Mouse (Mus musculus) cerebellum, adult (tissue): ENCODE measurements around the gene Cab39.
A peak's percentile ranks its signal among the peaks of the same experiment; 100 is the strongest.
"Not testable (repeated sequence)": the region's sequence is repeated elsewhere in the genome, so short reads cannot be mapped to it uniquely, and the experiment has no call there.

Experiments used
- ATAC-seq: cut with Nextera tagmentation; 2 replicates; pipeline ENCODE4 v1.9.2; 2017; ENCODE audit warnings: mild to moderate bottlenecking, moderate library complexity, mixed read lengths; ENCODE audit not compliant: insufficient number of reproducible peaks, low FRiP score, low TSS enrichment

Gene Cab39

DNA sequence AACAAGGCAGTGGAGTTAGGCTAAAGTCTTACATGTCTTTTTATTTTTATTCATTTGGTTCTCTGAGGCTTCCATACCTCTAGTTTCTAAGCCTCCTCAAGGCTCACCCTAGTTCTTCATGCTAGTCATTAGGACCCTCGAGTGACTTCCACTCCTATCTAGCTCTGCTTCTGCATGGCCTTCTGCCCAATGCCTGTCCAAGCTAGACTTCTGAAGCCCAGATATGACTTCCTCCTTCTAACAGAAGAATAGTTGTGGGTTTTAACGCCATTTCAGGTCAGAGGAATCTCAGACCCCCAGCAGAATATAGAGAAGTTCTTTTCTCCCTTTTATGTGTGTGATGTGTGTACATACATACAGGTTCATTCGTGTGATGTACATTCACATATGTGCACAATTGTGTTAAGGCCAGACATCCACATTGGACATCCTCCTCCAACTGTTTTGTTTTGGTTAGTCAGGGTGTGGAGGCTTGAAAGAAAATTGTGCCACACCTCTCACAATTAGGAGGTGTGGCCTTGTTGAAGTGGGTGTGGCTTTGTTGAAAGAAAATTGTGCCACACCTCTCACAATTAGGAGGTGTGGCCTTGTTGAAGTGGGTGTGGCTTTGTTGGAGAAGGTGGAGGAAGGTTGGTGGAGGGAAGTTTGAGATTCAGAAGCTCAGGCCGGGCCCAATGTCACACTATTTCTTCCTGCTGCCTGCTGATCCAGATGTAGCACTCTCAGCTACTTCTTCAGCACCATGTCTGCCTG is 13.6 kb upstream of the Cab39 start:
- ATAC-seq, result no peak

DNA sequence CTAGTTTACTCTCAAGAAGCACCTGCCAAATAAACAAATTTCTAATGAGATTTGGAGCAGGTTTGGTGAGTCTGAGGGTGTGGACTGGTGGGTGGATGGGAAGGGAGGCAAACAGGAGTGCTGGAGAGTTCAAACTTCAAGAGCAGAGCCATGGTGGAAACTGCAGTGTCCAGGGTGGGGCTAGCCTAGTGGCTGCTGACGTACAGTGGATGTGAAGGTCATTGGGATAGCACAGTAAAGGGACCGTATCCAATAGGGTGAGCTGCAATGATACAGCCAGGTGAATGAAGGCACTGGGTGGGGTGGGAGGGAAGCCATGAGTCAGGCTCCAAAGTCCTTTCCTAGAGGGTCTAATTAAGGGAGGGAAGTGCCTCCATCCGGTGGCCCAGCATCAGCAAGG is 2.7 kb upstream of the Cab39 start:
- ATAC-seq, result no peak

DNA sequence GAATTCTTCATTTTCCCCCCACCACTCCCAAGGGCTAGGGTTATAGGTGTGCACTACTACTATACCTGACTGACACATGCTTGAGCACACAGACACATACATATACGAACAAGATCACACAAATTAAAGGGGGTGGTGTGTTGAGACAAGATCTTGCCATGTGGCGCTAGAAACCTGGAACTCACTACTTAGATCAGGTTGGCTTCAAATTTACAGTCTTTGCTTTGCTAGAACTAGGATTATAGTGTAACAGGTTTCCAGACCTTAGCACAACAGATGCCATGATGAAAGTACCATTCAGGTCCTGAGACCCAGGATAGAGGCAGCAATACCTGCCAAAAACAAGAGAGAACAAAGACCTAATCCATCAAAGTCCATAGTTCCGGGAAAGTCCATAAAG is 1.8 kb upstream of the Cab39 start:
- no peak for ATAC-seq

DNA sequence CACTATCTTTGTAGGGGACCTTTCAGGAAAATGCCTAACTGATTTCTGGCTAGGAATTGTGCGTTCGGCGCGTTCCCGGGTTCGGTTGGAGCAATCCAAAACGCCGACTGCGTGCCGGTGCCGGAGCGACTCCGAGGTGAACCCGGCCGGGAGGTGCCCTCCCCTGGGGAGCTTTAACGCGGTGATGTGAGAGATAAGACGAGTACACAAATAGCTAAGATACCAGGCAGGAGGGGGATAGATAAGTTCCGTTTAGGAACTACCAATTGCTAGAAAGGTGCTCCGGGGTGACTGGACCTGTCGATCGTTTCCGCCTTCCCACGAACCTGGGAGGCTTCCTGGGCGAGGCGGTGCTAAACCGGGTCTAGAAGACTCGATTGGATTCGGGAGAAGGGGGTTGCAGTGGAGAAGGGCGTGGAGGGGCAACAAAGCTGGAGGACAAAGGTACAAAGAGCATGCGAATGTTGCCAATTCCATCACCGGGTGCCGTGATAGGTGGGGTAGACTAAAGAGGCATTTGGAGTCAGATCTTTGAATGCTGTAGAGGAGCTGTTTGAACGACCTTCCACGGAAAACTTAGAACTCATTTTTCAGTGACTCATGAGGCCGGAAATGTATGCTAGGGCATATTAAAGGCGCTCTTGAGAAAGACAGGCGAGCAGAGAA is 998 bp downstream of the Cab39 start:
- 0 out of 2 replicates have a peak, but pooled peaks have one; percentile 11 for ATAC-seq

DNA sequence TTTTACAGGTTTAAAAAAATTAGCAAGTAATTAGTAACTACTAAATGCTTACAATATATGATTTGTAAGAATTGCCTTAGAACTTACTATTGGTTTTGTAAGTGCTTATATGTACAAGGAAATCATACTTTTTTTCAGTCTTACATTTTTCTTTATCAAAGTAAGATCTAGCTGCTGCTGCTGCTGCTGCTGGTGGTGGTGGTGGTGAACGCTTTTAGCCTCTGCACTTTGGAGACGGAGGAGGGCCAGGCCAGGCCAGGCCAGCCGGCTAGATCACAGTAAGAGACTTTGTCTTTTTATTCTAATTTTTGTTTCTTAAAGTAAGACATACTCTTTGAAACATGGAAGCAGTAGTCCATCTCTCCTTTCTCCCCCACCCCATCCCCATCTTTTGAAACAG is 2.0 kb downstream of the Cab39 start:
- no peak for ATAC-seq

DNA sequence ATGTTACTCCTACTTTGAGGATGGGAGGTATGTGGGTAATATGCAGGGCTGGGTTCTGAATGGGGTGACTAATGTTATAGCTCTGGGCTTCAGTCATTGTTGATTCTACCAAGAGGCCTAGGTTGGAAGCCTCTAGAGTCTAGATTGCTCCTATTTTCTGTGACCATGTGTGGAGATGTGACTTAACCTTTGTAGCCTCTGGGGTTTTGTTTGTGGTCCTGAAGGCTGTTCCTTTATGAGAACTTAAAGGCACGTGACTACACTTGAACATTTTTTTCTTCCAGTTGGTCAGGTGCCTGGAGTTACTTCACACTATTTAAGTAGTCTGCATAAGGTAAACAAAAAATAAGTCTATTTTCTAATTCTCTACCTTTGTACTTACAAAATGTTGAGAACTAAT is 6.5 kb downstream of the Cab39 start:
- no peak for ATAC-seq

DNA sequence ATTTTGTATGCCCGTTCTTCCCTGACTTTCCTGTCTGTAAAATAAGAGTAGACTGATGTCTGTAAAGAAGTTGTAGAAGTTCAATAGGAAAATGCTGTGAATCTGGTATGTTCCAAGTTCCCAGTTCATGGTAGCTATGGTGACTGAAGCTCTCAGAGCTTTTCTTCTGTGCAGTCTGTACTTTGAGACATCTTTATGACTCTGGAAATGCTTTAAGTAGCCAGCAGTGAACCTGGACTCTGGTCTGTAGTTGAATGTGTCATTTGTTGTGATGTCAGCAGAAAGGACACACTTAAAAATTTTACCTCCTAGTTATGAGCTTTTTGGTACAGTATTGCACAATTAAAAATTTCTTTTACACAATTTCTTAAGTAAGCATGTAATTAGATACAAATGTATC is 9.3 kb downstream of the Cab39 start:
- ATAC-seq, result no peak

DNA sequence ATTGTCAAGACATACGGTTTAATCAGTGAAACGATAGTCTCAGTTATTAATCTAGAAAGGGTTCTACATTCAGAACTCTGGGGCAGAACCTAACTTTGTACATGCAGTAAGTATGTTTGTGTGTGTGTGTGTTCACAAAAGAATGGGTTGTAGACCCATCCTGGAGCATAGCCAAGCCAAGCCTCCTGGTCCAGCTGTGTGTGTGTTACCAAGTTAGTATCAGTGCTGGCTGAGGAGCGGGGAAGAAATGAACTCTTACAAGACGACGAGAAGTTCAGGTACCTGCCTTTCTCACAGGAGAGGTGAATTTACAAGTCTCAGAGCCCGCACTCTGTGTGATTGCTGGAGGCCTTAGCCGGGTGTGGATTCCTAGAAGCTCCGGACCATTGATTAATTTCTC is 11.3 kb downstream of the Cab39 start:
- ATAC-seq, result no peak

DNA sequence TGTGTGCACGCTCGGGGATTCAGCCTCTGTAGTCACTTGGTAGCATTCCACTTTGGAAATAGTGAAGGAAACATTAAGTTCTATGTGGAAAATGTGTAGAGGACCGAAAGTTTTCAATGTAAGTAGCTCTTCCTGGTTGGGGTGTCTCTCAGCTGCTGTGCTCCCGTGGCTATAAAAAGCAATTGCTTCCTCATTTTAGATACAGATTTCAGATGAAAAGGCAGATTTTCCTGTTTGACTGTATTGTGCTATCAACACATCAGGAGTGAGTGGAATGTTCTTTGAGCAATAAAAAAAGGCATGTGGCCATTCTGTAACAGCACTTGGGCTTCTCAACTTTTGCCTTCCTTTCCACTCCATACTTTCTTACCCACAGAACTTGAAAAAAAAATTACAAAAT is 16.0 kb downstream of the Cab39 start:
- ATAC-seq, result no peak

DNA sequence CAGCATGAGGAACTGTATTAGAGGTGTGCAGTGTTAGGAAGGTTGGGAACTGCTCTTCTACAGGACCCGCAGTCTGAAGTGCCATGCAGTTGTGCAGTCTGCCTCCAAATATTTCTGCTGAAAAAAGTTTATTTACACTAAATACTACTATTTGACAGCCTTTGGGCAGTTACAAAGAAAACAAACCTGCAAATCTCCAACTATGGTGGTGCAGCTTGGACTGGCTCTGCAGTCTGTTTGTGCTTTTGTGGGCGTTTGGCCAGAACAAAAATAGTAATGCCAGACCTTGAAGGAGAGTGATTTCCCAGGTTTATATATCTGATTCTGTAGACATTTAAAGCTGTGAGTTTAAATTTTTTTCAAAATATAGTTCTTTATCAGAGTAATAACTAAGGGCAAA is 17.1 kb downstream of the Cab39 start:
- ATAC-seq, result no peak

DNA sequence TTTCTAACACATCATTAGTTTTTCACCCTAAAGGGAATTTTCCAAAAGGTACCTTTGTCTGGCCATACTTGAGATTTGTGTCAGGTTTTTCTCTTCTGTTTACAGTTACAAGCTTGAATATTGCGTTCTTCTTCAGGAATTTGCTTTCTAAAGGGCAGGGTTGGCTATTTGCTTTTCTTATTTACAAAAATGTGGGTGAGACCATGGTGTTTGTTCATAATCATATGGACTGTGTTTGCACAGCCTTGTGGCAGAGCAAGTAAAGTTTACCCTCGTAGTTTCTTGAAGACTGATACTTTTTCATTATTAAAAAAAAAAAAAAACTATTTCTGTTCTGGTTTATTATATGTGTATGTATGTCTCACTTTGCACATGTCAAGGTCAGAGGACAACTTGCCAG is 17.5 kb downstream of the Cab39 start:
- ATAC-seq, result no peak

DNA sequence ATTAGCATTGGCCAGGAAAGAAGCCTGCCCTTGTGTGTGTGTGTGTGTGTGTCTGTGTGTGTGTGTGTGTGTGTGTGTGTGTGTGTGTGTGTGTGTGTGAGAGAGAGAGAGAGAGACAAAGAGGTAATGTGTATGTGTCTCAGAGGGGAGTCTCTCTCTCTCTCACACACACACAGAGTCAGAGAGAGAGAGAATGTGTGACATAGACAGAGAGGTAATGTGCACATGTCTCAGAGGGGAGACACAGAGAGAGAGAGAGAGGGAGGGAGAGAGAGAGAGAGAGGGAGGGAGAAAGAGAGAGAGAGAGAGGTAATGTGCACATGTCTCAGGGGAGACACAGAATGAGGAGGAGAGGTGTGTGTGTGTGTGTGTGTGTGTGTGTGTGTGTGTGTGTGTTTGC is 21.0 kb downstream of the Cab39 start:
- not testable (repeated sequence) for ATAC-seq

DNA sequence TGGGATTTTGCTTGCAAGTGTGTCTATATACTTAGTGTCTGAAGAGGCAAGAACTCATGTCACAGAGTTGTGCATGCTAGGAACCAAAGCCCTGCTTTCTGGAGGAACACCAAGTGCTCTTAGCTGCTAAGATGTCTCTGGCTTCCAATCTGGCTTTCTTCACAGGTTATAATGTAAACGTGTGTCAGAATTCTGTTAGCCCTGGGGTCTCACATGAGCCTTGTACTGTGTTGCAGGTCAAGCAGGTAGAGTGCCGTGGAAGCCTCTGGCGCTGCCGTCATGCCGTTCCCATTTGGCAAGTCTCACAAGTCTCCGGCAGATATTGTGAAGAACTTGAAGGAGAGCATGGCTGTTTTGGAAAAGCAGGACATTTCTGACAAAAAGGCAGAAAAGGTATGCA is 24.9 kb downstream of the Cab39 start:
- no peak for ATAC-seq

DNA sequence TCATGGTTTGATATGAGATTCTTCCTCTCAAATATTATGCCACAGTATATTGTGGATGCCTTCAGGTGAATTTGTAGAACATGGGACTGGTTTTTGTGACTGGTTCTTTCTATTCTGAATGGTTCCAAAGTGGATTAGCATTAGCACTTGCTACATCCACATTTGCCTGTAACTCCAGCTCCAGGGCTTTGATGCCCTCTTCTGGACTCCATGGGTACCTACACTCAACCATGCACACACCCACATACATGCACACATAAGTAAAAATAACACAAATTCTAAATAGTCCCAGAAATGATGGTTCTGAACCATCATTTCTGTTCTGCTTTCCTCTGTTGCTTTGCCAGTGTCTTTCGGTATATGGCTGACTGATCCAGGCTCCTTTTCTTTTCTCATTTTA is 26.5 kb downstream of the Cab39 start:
- no peak for ATAC-seq

DNA sequence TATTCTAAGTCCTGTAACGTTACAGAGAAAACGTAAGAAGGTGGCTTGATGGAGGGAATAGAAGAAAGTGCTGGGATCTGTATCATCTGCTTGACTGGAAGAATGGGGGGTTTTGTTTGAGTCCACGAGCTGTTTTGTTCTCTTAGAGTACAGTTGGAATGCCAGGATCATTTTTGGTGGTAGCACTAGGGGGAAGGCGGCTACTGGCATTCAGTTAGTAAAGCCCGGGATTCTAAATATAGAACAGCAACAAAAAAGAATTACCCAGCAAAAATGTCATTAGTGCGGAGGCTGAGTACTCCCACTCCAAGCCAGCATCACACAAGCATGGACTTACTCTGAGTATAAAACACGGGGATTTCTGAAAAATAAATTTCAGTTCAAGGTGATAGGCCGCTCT is 29.0 kb downstream of the Cab39 start:
- ATAC-seq, result no peak

DNA sequence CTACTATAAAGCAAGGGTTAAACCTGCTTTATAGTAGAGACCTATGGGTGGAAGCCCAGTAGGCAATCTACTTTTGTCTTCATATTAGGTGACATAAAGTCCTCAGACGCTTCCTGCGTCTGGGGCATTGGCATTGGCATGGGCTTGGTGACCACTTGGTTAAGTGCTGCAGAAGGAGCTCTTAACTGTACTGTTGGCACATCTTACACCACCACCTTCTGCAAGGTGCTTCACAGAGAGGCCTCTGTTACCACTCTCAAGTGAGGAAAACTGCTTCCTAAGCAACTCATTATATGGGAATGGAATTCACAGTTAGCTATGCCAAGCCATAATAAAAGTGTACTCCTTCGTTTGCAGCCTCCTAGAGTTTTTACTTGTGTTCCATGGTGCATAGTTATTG is 31.7 kb downstream of the Cab39 start:
- no peak for ATAC-seq

DNA sequence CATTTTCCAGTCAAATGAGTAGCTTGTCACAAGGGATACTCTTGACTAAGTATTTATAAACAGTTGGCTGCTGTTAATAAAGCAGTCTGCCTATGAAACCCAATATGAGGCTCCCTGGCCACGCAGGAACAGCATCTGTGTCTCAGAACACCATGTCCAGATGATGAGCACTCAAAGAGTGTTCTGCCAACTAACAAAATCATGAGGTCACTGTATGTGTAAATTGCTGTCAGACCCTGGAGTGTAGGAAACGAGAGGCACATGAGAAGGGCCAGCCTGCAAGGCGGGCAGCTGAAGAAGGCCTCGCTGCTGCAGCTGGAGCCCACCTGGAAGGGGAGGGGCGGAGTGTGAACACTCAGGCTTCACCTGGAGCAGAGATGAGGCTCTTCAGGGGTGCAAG is 33.9 kb downstream of the Cab39 start:
- no peak for ATAC-seq

DNA sequence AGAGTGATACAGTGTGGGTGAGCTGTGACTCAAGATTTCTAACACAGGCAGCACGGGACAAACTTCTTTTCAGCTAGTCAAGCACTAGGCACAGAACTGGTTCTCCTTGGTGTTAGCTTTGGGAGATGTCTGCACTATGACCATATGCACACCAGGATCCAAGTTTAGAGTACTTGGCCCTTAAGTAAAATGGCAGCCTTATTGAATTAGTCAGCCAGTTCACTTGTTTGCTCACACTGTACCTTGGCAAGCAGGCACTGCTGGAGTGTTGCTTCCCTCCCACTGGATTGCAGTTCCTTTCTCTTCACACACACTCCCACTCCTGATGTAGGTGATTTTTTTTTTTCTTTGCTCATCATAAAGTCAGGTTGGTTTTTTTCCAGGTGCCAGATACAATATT is 35.8 kb downstream of the Cab39 start:
- no peak for ATAC-seq

DNA sequence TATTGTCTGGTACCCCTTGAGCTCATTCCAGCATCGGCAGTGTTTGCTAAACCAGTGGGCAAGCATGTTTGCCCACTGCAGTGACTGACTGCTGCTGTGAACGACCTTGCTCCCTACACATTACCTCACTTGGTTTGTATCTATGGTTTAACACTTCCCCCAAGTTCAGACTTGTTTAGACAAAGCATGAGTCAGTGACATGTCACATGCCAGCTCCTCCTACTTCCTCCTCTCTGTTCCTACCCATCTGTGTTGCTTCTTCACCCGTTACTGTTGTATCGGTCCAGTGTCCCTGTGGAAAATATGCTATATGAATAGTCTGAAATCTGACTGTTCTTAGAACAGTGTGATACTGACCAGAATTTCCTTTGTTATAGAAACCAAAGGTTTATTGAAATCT is 44.8 kb downstream of the Cab39 start:
- ATAC-seq, result no peak

DNA sequence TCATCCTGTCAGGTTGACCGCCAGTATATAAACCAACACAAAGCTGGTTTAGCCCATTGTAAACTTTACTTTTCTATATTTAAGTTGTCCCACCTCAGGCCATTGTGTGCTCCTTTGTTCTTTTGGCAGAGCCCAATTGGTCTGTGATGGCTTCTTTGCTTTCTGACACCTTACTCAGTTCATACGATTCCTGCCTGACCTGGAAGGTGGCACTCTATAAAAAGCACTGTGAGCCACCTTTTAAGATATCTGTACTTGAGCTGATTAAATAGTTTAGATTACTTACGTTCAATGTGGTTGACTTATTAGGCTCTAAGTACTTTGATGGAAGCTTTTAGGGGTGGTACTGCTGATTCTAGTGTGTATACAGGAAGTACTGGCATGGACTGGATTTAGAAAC is 46.1 kb downstream of the Cab39 start:
- no peak for ATAC-seq

DNA sequence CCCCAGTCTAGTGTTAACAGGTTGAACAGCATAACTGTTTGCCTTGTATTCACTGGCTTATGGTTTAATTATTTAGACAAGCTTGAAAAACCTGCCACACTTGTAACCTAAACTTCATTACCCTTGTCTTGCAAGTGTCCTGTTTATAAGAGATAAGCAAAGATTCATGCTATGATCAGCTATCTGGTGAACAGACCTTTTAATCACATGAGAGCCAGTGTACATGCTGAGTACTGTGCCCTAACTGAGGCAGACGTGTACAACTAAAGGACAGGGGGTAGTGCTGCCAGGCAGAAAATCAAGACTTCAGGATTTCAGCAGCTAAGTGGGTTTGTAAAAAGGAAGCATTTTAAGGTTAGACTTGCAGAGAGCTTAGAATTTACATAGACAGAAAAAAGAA is 46.5 kb downstream of the Cab39 start:
- ATAC-seq, result no peak

DNA sequence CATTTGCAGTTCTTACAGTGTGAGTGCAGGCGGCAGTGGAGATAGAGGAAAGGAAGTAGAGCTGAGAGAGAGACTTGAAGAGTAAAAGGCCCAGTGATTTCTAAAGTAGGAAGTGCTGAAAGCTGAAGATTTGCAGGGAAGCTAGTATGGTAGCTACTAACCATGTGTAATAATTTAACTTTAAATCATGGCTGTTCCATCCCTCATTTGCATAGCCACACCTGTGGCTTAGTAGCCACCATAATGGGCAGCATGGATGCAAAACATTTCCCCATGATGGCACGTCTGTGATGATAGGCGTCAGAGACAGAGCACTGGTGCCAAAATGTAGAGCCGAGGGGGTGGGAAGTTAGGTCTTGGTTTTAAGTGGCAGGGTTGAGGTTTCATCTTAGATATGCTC is 47.2 kb downstream of the Cab39 start:
- no peak for ATAC-seq
